Mouse (Mus musculus) megakaryocyte progenitor cell, adult 5-6 weeks (primary cell): ENCODE measurements around the gene Gm17660. TPM values are rescaled to one million over a fixed set of nuclear protein-coding genes. Genes with fewer than 3 reads are reported as not detected.
A peak's percentile ranks its signal among the peaks of the same experiment; 100 is the strongest.

Experiments
- ATAC-seq: replicated peaks from 2 replicates; pipeline ENCODE4 v1.8.0; 2016; ENCODE audit warnings: mild to moderate bottlenecking, moderate TSS enrichment, inconsistent platforms; ENCODE audit not compliant: poor library complexity
- total RNA-seq, 2 experiments: library from RNA; stranded (forward) in 1 of 2; stranded (reverse) in 1 of 2; fragments of 157-497, 149-512 nt in 1 of 2; fragments of 200-1000 nt in 1 of 2; gene quantifications; 2 replicates each; pipeline versions ENCODE4 v1.2.3 to v1.2.4; 2015 to 2017

Gm17660 gene
- not detected in 2 replicates for total RNA-seq (2015)
- not detected in 2 replicates for total RNA-seq (2017)

GRCm38 (mm10) chr5:104077508-104077907 lies at the start of gene Gm17660:
Gene Gm17660, minus strand, starts transcription at chr5:104077608.
- no peak for ATAC-seq

GRCm38 (mm10) chr5:104126561-104127320 lies 49.3 kb upstream of the Gm17660 start:
- ATAC-seq, result no peak

GRCm38 (mm10) chr5:104124016-104124658 lies 46.7 kb upstream of the Gm17660 start:
- no peak for ATAC-seq

GRCm38 (mm10) chr5:104115890-104116289 lies 38.5 kb upstream of the Gm17660 start:
- ATAC-seq, result no peak

GRCm38 (mm10) chr5:104115118-104115517 lies 37.7 kb upstream of the Gm17660 start:
- no peak for ATAC-seq

- no peak for ATAC-seq
Observed at GRCm38 (mm10) chr5:104113491-104114172, 36.2 kb upstream of the Gm17660 start, which contains the start of gene Sparcl1. Gene Sparcl1, minus strand, starts transcription at chr5:104113733.

GRCm38 (mm10) chr5:104112511-104112910 lies 35.1 kb upstream of the Gm17660 start:
- ATAC-seq, result 0 out of 2 replicates have a peak, but pooled peaks have one; percentile 26

GRCm38 (mm10) chr5:104112016-104112415 lies 34.6 kb upstream of the Gm17660 start:
- ATAC-seq, result no peak

GRCm38 (mm10) chr5:104110171-104110920 lies 32.9 kb upstream of the Gm17660 start:
- ATAC-seq, result no peak

GRCm38 (mm10) chr5:104109516-104109915 lies 32.1 kb upstream of the Gm17660 start:
- ATAC-seq, result no peak

GRCm38 (mm10) chr5:104108879-104109369 lies 31.5 kb upstream of the Gm17660 start:
- peak; percentile 39 for ATAC-seq

- ATAC-seq, result no peak
Observed at GRCm38 (mm10) chr5:104108127-104108875, 30.9 kb upstream of the Gm17660 start.

- no peak for ATAC-seq
Observed at GRCm38 (mm10) chr5:104104111-104104510, 26.7 kb upstream of the Gm17660 start.

- ATAC-seq, result no peak
Observed at GRCm38 (mm10) chr5:104103171-104103570, 25.8 kb upstream of the Gm17660 start.

- ATAC-seq, result no peak
Observed at GRCm38 (mm10) chr5:104101678-104102531, 24.5 kb upstream of the Gm17660 start.

- ATAC-seq, result no peak
Observed at GRCm38 (mm10) chr5:104096078-104096938, 18.9 kb upstream of the Gm17660 start.

- ATAC-seq, result no peak
Observed at GRCm38 (mm10) chr5:104095416-104096077, 18.1 kb upstream of the Gm17660 start.

- no peak for ATAC-seq
Observed at GRCm38 (mm10) chr5:104089751-104090150, 12.3 kb upstream of the Gm17660 start.
